Mouse (Mus musculus): Measurements from ENCODE around the gene Sh2d6.

DNA sequence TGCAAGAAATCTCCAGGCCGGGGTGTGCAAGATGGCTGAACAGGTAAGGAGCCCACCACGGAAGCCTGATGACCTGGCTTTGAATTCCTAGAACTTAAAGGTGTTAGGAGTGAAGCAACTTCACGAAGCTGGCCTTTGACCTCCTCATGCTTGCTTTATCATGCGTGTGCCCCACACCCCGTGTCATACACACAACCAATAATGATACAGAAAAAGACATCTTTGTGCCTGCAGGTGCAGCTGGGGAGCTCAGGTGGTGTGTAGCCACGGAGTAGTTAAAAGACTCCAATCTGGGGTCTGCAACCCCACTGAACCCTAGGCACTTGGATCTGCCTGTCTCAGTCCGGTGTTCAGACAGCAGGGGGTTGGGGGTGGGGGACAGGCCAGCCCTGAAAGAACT is 44.0 kb upstream of the Sh2d6 start:
- TF ChIP-seq POLR2A (IDR thresholded peaks at IDR 0.05; ENCODE audit: control insufficient read depth, low read depth, low read length) (no peak), CTCF (IDR thresholded peaks at IDR 0.05; ENCODE audit: control insufficient read depth, insufficient read depth, insufficient replicate concordance, low read depth, low read length) (no peak)

All from testis, adult 2 months (tissue).